Mouse (Mus musculus) adrenal gland, adult 8-10 months (tissue): ENCODE results near the gene Mta3. TPM values are rescaled to one million over a fixed set of nuclear protein-coding genes. Genes with fewer than 3 reads are reported as not detected.
A peak's percentile ranks its signal among the peaks of the same experiment; 100 is the strongest.
"Not testable (repeated sequence)": the region's sequence is repeated elsewhere in the genome, so short reads cannot be mapped to it uniquely, and the experiment has no call there.

Source experiments
- DNase-seq: peaks from one replicate; pipeline ENCODE4 v3.0.0; 2022
- total RNA-seq, 4 experiments: library from RNA; stranded (reverse); gene quantifications; 2 replicates each; pipeline ENCODE4 v1.2.4; 2022

Gene Mta3
- total RNA-seq, 4 experiments from 2014 or later = 66.2 to 96.2 (median 82.9) TPM

DNA sequence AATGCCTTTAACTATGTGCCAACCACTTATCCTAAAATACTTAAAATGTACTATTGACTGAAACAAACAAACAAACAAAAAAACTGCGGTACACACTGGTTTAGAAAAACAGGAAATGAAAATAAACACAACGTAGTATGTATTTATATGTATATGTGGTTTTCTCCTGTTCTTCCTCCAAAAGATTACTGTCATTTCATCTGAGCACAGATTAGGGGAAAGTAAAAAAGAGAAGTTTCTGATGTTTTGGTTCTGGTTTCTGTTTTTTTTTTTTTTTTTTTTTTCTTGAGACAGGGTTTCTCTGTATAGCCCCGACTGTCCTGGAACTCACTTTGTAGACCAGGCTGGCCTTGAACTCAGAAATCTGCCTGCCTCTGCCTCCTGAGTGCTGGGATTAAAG is 3.6 kb downstream of the Mta3 start:
- DNase-seq = not testable (repeated sequence)

DNA sequence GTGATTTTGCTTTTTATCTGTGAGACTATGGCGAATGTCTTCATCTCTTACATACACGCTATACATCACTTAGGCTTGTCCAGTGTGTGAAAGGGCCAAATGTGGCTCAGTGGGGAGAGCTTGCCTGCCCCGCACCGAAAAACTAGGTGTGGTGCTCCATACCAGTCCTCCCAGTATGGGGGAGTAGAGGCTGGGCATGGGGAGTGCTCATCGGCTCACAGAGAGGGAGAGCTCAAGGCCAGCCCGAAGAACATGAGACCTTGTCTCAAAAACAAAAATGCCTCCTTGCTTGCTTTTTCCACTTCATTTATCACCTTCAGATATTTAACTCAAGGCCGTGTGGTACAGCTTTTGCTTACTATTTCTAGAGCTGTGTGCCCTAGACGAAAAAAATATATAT is 4.7 kb downstream of the Mta3 start:
- no peak for DNase-seq

DNA sequence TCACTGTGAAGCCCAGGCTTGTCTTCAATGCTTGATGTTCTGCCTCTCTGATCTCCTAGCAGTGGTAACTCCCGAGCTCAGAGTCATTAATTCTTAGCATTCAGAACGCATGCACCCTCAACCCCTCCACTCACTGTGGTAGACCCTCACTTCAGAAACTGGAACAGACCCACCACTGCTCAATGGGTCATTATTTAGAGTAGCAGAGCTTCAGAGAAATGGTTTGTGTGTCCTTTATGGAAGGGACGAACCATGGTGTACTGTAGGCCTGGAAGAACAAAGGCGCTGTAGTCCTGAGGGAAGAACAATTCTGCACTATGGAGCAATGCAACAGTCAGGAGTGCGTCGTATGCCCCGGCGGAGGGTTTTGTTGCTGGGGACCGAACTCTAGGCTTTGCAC is 6.4 kb downstream of the Mta3 start:
- no peak for DNase-seq

DNA sequence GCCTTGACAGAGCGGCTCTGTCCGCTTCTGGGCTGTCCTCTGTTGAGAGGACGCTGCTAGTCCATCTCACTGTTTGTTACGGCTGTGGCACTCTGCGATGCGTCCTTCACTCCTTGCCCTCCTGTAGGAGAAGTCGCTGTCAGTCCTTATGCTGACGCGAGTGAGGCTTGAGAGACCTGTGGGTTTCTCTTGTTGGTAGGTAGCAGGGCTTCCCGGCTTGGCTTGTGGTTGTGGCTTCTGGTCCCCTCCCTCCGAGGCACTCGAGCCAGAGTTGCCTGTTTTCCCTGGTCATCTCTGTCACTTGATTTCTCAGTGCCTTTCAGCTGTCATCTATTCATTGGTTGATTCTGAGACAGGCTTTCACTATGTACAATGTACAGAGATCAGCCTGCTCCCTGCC is 14.5 kb downstream of the Mta3 start:
- no peak for DNase-seq

DNA sequence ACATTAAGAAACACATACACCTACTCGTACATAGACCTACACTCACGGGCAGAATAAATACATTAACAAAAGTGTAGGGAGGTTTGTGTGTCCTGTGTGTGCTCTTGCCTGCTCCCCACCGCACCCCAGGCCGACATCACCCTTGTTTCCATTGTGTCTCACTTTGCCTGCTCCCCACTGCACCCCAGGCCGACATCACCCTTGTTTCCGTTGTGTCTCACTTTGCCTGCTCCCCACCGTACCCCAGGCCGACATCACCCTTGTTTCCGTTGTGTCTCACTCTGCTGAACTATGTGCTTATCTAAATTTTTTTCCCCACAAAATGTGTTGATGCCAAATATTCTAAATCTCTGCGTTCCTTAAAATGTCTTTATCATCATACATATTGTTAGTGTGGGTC is 15.2 kb downstream of the Mta3 start:
- DNase-seq = no peak

DNA sequence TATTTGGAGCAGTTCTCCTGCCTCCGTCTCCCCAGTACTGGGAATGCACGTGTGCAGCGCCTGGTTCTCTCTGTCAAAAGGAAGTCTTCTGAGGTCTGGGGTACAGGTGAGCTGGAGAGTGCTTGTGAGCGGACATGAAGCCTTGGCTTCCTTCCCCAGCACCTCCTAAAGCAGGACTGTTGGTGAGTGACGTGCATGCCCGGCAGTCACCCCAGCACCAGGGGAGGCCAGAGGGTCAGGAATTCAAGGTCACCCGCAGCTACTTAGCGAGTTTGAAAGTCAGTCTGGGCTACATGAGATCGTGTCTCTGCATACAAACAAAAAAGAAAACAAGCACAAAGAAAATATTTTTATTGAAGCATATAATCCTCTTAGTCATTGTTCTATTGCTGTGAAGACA is 17.1 kb downstream of the Mta3 start:
- no peak for DNase-seq

DNA sequence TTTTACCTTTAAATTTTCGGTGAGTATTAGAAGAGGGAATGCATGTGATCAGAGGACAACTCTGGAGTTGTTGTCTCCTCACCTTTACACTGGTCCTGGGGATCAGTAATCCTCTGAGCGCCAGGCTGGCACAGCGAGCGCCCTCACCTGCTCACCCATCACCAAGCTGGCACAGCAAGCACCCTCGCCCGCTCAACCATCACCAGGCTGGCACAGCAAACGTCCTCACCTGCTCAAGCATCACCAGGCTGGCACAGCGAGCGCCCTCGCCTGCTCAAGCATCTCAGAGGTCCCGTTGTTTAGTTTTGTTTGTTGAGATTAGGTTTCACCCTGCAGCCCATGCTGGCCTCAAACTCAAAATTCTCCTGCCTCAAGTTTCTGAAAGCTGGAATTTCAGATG is 20.5 kb downstream of the Mta3 start:
- no peak for DNase-seq

DNA sequence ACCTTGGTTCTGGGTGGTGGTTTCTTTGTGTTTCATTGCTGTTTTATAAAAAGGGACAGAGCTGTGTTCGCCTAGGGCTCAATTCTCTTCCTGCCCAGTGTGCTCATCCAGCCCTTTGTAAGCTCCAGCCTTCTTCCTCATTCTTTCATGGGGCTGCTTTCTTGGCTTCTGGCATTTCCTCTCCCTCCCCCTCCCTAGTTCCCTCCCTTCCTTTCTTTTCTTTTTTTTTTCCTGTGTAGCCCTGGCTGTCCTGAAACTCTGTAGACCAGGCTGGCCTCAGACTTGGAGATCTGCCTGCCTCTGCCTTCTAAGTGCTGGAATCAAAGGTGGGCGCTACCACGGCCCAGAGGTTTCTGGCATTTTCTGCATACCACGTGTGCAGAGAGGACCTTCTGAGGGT is 21.7 kb downstream of the Mta3 start:
- DNase-seq = no peak

DNA sequence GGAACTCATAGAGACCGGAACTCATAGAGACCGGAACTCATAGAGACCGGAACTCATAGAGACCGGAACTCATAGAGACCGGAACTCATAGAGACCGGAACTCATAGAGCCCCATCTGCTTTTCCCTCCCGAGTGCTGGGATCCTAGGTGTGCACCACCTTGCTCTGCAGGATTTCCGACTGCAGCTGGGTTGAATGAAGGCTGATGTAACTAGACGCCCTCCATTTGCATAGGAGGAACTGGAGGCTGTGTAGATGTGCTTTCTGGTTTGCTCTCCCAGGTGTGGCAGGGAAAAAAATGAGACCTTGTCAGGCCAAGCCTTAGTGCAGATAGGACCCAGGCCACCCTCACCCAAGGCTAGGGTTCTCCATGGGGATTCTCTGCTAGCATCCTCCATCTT is 23.1 kb downstream of the Mta3 start:
- no peak for DNase-seq

DNA sequence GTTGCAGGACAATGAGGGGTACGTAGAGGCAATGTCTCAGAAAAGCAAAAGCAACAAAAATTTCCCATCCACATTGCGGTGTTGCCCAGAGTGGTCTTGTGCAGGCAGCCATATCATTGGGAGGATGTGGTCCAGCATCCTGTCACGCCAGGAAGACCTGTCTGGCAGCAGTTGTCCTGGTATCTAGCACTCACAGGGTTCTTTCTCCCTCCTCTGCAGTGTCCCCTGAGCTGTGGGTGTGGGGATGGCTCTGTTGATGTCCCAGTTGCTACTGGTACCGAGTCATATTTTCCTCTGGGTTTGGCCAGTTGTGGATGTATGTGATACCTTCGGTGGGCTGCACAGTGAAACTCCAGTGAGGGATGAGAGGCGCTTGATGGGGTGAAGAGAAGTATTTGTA is 24.2 kb downstream of the Mta3 start:
- DNase-seq = no peak

DNA sequence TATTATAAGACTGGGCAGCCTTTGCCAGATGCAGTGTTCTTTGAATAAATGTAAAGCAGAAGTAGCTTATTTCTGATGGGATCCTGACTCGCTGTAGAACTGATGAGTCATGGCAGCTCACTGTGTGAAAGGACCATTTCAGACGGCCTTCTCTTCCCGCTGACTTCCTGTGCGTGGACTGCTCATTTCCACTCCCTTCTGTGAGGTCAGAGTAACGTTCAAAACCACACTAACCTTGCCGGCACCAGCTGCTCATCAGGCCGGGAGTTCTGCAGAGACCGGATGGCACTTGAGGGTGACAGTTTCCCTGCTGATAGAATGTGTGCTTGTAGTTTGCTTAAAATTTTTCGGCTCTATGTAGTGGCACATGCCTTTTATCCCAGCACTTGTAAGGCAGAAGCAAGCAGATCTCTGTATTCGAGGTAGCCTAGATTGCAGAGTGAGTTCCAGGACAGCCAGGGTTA is 26.2 kb downstream of the Mta3 start:
- peak; percentile 76 for DNase-seq

DNA sequence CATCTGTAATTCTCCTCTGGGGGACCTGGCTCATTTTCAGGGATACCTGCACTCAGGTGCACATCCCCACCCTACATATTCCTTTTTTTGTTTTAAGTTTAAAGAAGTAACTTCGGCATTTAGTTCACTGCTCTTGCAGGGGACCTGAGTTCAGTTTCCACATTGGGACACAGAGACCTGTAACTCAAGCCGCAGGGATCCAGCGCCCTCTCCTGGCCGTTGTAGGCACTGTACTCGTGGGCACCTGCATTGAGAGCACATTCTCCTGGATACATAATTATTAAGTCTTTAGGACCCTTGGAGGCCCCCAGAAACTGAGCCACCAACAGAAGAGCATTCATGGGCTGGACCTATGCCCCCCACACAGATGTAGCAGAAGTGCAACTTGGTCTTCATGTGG is 26.8 kb downstream of the Mta3 start:
- peak; percentile 61 for DNase-seq

DNA sequence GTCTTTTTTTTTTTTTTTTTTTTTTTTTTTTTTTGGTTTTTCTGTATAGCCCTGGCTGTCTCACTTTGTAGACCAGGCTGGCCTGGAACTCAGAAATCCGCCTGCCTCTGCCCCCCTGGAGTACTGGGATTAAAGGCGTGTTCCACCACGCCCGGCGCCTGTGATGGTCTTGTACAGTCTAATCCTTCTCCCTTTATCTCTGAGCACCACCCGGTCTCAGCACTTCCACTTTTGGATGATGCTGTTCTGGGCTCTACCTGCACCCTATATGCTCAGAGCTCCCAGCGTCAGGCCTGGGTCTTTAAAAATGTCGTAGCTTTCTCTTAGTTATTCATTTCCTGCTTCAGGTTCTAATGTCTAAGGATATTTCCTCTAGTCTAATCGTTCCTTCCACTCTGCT is 30.7 kb downstream of the Mta3 start:
- DNase-seq = no peak

DNA sequence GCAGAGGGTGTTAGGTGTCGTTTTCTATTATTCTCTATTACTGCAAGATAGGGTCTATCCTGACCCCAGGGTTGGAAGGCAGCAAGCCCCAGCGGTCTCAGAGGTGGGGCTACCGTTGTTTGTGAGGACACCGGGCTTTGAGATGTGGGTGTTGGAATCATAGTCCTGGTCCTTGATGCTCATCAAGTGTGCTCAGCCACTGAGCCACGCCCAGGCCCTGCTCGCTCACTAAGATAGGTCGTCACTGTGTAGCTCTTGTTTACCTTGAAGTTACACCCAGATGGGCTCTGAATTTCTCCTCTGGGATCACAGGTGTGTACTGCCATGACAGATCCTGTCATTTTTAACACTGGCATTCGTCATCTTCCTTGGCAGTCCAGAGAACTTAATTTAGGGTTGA is 31.8 kb downstream of the Mta3 start:
- no peak for DNase-seq

DNA sequence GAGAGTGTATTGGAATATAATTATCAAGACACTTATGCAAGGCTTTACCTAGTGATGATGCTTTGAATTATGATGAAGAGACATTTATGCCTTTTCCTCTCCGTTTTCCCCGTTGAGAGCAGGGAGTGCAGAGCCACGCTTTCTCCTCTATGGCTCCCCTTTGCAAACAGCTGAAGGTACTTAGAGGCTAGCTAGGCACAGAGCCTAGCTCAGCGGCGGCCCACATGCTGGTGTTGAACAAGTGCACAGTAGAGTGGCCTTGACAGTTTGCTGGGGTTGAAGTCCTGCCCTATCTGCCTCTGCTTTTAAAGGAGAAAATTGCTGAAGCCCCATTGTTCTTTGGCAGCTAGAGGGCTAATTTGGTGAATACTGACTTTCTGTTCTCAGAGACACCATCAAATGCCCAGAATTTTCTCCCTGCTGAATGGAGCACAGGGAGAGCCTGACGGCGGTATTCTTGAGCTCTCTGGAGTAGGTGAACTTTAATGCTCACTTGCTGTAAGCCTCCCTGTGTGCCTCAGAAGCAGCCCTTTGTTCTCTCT is 34.2 kb downstream of the Mta3 start:
- no peak for DNase-seq

DNA sequence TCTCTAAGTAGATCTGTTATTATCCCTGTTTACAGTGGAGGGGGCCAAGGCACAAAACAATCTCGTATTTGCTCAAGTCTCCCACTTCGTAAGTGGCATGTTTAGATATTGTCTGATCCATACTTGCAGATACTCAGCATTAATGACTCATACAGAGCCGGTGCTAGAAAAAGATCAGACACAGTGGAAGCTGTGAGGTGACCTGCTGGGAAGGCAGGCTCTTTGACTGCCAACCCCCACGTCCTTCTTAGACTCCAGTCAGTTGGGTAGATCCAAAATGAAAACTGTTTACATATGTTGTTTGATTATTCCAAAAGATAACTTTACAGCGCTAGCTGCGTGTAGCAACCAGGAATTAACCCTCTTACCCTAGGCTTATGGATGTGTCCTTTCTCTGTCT is 35.3 kb downstream of the Mta3 start:
- no peak for DNase-seq

DNA sequence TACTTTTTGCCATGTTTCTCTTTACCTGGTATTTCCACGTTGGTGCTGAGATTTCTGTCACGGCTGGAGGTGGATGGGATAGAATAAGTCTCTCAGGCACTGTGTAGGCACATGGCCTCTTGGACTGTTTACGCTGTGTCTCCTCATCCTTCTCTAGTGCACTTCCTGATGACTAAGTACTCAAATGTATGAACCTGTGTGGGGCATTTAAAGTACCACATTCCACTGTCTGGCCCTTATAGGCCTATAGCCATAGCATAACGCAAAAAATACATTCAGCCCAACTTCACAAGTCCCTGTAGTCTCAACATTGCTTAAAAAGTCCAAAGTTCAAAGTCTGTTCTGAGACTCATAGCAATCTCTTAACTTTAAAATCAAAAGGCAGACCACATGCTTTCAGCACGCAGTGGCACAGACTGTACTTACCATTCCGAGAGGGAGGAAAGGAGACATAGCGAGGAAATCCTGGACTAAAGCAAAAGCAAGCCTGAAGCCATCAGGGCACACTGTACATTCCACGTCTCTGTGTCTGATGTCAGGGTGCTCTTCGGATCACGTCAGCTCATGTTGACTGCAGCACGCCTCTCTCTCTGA is 38.4 kb downstream of the Mta3 start:
- no peak for DNase-seq

DNA sequence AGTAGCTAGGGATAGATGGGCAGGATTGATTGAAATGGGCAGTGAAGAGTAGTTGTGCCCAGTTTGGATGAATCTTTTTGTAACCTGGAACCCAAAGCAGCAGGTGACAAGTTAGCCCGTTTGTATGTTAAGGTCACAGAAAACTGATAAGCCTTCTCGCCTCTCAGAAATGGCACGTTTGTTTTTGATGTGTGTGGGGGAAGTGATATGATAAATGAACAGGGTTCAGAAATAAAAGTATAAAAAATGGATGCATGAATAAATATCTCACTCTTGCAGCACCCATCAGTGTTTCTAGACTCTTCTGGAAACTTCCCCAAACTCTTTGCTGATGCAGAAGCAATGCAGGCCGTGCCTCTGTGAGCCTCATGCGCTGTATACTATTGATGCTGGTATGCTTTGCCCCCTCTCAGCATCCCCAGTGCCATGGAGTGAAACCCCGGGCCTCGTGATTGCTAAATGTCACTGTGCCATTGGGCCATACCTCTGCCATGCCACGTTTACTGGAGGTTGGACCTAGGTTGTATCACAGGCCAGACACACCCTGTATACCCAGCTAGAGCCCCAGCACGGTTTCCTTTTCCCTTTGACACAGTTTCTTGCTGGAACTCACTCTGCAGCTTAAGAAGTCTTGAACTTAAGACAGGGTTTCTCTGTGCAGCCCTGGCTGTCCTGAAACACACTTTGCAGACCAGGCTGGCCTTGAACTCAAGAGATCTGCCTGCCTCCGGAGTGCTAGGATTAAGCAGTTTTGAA is 41.6 kb downstream of the Mta3 start:
- DNase-seq = no peak

DNA sequence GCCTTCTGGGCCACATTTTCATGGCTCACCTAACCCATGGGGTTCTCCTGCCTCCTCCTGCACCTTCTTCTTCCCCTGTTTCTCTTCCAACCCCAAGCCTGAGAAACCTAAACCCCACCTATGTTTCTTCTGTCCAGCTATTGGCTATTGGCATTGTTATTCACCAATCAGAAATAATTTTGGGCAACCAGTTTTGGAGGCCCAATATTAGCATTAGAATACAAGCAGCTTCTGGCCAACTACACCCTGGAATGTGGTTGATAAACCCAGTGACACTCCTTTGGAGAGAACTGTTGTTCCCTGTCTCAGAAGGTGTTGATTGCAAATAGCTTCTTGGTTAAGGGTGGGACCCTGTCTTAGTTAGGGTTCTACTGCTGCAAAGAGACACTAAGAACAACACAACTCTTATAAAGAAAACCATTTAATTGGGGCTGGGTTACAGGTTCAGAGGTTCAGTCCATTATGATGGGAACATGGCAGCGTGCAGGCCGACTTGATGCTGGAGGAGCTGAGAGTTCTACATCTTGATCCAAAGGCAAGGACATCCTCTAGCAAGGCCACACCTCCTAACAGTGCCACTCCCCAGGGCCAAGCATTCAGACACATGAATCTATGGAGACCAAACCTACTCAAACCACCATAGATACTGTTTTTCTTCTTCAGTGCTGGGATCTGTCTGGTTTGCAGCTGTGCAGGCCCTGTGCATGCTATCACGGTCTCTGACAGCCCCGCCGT is 44.4 kb downstream of the Mta3 start:
- DNase-seq = no peak

DNA sequence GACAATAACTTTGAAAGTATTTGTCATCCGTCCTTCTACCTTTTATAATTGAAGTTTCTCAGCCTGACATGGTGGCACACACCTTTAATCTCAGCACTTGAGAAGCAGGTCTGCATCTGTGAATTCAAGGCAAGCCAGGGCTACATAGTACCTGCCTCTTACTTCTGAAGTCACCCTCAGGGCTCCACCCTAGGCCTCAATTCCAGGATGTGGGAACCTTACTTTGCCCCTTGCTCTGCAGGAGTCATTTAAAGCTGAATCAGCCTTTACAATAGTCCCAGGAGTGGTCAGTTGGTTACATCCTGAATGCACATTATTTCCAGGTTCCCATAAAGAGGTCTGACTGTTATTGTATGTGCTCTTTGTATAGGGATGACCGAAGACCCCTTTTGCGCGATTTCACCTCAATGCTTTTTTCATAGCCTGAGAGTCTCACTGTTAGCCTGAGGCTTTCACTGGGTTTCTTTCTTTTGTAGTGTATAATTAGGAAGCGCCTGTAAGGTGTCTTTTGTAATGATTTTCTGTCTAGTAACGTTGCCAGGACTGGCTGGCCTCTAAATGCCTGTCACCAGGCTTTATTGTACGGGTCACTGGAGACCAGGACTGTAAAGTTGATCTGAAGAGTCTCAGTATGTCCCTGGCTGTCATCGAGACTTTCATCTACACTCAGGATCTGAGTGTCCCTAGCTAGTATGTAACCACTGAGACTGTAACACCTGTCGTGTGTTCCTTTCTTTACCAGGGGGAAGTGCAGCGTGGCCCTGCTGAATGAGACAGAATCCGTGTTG is 47.3 kb downstream of the Mta3 start:
- DNase-seq = no peak

DNA sequence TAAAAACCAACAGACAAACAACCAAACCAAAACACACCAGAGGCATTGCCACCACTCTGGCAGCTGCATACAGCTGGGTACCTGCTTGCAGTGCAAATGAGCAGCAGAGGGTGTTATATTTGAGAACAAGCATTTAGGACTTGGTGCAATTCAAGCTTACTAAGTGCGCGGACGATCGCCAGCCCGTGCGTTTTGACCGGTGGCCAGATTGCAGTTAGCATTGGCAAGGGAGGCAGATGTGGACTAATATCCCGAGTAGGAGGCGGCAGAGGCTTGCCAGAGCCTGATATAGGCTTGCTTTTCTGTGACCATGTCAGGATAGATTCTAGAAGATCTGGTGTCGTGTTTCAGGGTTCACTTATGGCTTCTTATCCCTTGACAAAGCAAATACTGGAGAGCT is 52.1 kb downstream of the Mta3 start:
- no peak for DNase-seq

DNA sequence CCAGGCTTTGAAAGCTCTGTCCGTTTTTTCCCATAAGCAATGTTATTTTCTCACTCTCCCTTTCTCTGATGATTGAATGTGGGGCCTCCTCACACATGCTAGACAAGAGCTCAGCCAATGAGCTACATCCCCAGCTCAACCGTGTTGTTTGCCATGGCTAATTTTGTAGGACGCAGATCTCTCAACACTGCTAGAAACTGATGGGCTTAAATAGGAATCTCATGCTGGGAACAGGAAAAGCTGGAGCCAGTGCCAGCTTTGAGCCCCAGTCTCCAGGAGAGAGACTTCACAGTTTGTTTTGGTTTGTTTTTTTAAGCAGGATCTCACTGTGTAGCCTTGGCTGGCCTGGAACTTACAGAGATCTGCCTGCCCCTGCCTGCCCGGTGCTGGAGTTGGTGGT is 53.6 kb downstream of the Mta3 start:
- DNase-seq = no peak

DNA sequence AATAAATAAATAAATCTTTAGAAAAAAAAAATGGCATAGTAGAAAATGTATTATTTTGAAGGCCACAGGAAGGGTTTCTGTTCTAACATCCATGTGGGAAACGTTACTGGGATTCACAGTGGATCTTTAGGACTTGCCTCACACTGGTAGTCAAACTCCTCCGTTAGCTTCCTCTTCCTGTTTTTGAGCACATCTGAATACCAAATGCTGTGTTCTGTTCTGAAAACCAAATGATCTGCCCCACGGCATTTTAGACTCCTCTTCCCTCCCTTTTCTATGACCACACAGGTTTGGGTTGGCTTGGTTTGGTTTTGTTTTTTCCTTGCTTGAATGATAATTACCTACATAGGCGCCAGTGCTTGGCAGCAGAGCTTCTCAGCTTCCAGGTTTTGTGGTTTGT is 58.6 kb downstream of the Mta3 start:
- DNase-seq = no peak
